Mouse (Mus musculus) hematopoietic stem cell, adult 5-6 weeks (primary cell): ENCODE data around the gene Krtap28-13. TPM values are rescaled to one million over a fixed set of nuclear protein-coding genes. Genes with fewer than 3 reads are reported as not detected.

ENCODE experiments used
- ATAC-seq, 2 experiments: fragments of 125-278 bp in 1 of 2; replicated peaks in 1 of 2; 2 replicates each; pipeline ENCODE4 v1.8.0; 2016 to 2017; ENCODE audit warnings: inconsistent platforms in 2 of 2, mild to moderate bottlenecking in 2 of 2, moderate number of reproducible peaks in 2 of 2, low read depth in 1 of 2, moderate TSS enrichment in 1 of 2; ENCODE audit not compliant: low FRiP score in 2 of 2, poor library complexity in 2 of 2, severe bottlenecking in 2 of 2, insufficient read depth in 1 of 2, low TSS enrichment in 1 of 2
- total RNA-seq: library from RNA; stranded (forward); fragments of 172-1452, 232-1000 nt; gene quantifications from 2 replicates; pipeline ENCODE4 v1.2.3, GENCODE M21; 2017

The Krtap28-13 gene
- not detected in 2 replicates for total RNA-seq

DNA sequence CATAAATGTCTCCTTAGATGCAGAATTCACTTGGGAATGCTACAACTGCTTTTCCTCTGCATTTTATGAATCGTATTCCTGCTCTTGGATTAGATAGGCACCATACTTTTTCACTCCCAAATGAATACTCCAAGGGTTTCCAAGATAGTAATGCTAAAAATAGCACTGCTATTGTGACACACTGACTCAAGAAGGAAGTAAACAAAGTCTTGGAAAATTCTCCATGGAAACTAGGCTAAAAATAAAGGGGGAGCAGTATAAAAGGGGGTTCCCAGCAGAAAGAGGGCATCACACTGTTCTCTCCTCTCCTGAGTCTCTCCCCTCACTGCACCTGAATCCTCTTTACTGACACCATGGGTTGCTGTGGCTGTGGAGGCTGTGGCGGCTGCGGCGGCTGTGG, at the start of gene Krtap28-13:
Gene Krtap28-13 (plus strand): TSS at position 288 of the 400 bp plus-strand sequence.
- ATAC-seq = no peak

DNA sequence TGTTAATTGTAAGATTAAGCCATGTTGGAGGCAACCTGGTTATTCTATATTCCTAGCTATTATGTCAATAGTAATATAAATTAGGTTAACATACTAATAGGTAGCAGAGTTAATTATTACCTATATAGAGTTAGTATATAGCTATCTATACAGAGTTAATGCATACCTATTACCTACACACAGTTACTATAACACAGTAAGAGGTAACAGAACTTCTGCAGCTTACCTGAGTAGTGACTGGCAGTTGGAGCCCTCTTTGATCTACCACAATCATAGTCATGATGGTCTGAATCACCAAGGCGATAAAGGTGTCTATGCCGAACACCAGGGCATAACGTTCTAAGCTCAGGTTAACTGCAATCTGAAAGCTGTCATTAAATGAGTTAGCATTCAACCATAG, 46.3 kb upstream of the Krtap28-13 start:
- no peak for ATAC-seq

DNA sequence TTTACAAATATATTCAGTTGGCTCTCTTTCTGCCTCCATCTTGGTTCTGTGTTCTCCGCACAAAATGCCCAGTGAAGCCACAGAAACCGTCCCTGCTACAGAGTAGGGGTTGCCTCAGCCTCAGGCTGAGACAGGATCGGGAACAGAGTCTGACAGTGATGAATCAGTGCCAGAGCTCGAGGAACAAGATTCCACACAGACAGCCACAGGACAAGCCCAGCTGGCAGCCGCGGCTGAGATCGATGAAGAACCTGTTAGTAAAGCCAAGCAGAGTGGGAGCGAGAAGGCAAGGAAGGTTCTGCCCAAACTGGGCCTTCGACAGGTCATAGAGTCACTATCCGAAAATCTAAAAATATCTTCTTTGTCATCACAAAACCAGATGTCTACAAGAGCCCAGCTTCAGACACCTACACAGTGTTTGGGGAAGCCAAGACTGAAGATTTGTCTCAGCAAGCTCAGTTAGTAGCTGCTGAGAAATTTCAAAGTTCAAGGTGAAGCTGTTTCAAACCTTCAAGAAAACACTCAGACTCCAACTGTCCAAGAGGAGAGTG, 45.3 kb upstream of the Krtap28-13 start:
- ATAC-seq = no peak

DNA sequence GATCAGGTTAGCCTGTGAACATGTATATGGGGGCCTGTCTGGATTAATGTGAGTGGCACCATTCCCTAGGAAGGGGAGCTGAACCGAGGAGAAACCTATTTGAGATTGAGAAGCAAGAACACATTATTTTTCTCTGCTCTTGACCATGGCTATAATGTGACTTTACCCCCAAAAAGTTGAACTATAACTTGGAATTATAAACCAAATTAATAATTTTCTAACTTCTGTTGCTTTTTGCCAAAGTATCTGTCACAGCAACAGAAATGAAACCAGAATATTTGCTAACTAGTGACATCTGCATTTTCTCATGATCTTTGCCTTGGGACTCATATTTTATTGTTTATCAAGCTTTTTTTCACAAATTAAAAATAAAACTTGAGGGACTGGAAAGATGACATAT, 44.2 kb upstream of the Krtap28-13 start:
- ATAC-seq = no peak

DNA sequence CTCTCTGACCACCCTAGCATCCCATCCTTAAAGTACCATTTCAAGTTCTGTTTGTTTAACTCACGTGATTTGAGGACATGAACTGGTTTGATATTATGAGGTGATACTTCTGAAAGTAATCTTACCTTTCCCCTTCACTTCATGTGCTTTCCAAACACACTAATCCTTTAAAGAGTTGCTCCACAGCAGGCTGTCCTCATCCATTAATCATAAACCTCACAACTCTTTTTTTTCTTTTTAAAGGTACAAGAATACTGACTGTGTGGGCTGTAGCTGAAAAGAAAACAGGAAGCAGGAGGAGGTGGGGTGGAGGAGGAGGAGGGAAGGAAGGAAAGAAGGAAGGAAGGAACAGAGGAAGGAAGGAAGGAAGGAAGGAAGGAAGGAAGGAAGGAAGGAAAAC, 28.8 kb upstream of the Krtap28-13 start:
- no peak for ATAC-seq

DNA sequence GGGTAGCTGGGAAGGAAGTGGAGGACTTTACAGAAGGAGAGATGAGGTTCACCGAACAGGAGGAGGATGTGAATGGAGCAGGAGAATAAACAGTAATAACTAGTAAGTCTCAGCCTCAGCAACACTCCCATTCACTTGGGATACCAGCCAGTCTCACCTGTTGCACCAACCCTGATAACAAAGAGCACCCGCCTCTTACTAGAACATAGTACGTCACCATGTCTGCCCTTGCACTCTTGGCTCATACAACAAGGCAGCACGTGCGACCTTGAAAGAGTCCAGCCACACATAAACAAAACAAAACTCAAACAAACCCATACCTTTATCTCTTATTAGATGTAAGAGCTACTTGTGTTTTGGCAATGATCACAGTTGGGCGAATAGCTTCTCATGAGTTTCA, 28.2 kb upstream of the Krtap28-13 start:
- ATAC-seq = no peak

DNA sequence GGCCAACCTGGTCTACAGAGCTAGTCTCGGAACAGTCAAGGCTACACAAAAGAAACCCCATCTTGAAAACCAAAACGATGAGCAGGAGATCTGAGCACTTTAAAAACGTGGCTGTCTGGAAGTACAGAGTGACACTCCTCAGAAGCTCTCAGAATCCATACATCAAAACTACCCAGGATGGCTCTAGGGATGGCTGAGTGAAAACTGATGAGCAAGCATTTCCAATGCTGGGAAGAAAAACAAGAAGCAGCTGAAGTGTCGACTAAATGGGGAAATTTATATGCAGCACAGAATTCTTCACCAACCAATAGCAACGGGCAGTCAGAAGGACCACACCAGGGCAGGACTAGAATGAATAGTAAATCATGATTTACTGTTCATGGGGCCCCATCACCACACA, 26.2 kb upstream of the Krtap28-13 start:
- no peak for ATAC-seq

DNA sequence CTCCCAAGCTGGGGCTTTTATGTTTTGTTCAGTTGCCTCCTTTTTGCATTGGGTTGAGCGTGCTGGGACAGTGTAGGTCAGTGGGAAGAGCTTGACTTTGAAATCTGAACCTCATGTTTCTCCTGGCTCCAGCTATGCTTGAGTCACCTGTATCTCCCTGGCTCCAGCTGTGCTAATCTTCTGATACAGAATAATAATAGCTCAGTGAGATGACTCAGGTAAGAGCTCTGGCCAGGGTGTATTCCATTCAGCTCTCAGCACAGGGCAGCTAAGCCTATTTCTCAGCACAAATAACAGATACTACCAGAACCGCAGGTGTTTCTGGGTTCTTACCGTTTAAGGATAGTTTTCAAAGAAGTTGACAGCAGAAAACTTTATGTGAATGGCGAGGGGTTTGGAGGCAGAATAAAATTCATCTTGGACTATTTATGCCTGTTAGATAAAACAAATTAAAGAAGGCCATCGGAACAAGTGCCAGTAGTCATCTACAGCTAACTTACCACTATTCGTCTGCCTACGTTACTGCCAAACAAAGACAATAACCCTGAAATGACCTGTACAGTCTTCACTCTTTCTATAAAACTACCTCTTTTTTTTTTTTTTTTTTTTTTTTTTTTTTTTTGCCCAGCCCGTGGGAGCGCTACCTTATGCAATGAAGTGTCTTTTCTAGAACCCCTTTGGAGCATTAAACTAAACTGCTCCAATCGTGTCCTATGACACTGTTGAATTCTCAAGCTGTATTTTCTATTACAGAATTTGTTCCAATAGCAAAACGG, 23.6 kb upstream of the Krtap28-13 start:
- no peak for ATAC-seq

DNA sequence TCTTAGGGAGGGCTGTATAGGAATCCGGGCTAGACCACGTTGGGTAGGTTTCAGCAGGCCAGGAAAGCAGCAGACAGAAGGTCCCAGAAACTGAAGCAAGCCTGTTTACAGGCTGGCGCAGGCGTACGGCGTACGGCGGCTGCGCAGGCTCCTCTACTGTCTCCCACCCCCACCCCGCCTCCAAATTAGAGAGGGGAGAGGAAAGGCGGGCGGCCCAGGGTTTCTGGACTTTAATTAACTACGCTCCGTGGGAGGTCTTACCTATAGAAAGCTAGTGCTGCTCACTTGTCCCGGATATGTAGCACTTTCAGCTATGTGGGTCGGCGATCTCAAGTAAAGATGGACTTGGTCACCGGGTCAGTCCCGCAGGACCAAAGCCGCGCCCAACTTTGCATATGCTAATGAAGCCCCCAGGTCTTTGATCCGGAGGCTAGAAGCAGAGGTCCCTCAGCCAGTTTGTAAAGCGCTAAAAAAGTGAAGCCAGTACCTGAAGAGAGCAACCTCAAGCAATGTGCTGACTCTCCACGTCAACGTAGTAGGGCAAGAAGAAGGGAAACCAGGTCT, 22.5 kb upstream of the Krtap28-13 start, which contains the start of gene Slc19a3:
Gene Slc19a3 (minus strand): TSS at position 340 of the 564 bp plus-strand sequence.
- ATAC-seq = peak; percentile 79 to 90

DNA sequence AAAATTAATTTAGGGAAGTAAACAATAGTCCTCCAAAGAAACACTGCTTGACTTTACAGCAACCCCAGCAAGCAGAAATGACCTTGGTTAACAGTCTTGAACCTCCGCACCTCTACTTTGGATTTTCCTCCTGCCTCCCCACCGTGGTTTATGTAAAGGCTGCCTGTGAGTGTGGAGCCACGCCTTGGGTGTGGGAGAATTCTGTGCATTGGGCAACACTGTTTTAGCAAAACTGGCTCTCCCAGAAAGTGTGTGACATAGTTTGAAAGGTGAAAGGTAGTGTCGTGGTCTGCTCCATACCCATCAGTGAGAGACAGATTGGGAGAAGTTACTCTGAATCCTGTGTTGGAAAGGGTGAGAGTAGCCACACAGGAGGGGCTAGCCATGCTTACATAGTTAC, 21.6 kb upstream of the Krtap28-13 start:
- no peak for ATAC-seq

DNA sequence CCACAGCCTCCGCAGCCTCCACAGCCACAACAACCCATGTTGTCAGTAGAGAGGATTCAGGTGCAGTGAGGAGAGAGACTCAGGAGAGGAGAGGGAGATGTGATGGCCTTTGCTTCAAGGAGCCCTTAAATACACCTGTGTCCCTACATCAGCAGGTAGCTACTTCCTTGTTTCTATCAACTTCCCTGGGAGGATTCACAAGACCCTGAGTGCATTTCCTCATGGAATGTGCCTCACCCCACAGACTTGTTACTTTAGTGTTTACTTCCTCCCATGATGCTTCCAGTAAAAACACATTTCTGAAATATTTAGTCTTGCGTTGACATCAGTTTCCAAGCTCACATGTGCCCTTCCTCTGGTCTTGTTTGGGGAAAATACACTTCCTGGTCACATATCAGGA, 18.4 kb upstream of the Krtap28-13 start, which contains the start of gene Krtap28-10:
Gene Krtap28-10 (minus strand): TSS at position 101 of the 400 bp plus-strand sequence.
- ATAC-seq = no peak

DNA sequence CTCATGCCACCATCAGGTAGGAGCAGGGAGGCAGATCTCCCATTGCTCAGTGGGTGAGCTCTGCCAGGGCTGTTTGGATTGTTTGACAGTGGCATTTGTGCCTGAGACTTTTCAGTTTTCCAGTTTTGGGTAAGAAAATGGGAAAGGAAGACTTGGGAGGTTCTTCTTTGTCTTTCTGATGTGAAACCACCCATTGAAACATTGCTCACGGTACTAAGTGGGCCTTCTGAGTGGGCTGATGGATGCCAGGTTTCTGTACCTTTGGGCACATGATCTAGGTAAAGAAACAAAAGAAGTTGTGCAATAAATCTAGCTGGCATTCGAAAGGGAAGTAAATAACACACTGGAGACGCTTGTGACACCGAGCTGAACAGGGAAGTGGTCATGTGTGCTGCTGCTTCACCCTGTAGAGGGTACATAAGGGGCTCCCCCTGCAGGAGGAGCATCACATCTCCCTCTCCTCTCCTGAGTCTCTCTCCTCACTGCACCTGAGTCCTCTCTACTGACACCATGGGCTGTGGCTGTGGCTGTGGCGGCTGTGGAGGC, 15.8 kb upstream of the Krtap28-13 start, which contains the start of gene Gm47969:
Gene Gm47969 (plus strand): TSS at position 51 of the 546 bp plus-strand sequence.
- ATAC-seq = peak; percentile 73 to 76

DNA sequence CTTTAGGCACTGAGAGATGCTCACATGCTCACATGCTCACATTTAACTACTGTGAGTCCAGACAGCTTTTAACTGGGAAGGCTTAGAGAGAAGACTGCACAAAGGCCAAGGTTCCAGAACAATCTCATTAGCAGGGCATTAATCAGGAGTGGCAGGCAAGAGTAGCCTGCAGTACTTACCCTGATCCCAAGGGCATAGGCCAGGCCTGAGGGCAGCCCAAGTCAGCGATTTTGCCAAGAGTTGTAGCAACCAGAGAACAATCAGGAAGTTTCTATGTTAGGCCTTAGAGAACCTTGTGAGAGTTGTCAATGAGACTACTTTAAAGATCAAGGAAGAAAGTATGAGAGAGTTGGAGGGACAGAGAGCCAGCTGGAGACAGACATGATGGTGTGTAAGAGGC, 2.2 kb upstream of the Krtap28-13 start:
- no peak for ATAC-seq

DNA sequence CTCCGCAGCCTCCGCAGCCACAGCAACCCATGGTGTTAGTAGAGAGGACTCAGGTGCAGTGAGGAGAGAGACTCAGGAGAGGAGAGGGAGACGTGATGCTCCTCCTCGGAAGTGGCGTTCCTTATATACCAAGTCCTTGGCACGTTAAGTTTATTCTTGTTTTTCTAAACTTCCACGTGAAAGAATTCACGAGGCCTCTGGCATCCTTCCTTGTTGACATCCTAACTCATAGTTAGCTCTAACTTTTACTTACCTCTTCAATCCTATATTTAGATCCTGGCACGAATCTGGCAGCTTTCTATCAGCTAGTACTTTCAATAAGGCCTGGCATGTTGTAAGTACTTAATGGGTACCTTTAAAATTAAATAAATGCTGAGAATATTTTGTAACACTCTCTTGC, 1.5 kb upstream of the Krtap28-13 start, which contains the start of gene A030005K14Rik:
Gene A030005K14Rik (minus strand): TSS at position 101 of the 400 bp plus-strand sequence.
- no peak for ATAC-seq

DNA sequence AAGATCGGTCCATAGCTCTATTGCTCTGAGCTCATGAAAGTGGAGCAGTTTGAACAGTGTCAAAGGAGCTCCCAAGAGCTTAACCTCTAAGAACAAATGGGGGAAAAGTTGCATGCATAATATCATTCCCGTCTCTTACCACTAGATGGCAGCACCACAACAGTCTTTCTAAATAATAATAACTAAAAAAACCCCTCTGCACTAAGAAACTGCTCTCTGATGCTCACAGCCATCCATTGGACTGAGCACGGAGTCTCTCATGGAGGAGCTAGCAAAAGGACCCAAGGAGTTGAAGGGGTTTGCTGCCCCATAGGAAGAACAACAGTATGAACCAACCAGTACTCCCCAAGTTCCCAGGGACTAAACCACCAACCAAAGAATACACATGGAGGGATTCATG, 4.1 kb downstream of the Krtap28-13 start:
- peak; percentile 21 to 69; a peak in 2 of 4 replicates for ATAC-seq

DNA sequence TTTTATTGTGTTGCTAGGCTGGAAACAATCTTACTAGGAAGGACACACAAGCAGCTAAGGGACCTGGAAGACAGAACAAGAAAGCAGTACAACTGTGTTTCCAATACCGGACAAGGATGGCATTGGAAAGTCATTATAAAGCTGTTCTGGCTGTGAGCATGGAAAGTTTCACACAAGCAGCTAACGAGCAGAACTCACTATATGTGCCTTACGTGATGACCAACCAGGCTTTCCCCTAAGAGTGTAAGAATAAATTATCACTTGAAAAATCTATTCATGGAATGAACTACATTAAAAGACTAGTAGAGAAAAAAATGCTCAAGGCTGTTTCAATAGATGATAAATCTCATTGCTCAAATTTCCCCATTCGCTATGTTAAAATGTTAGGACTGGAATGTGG, 5.8 kb downstream of the Krtap28-13 start:
- no peak for ATAC-seq

DNA sequence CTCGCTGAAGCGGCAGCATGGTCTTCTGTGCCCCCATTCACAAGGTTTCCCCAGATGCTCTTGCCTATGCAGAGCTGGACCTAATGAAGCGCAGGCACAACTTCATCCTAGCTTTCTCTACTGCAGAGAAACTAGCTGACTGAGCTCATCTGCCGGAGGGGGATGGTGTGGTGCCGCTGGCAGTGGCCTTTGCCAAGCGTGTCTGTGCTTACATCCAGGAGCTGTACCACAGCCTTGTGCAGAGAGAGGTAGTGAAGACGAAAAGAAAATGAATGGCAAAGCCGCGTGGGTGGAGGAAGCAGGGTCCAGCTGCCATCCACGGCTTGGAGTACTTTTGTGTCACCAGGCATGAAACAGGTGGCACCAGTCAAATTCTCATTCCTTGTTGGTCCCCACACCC, 6.5 kb downstream of the Krtap28-13 start:
- no peak for ATAC-seq
